Comparison of ENCODE assay signal across 8 mouse cellular contexts in genomic region chr16:21794697-21795045, GRCm38 (mm10). TPM values are rescaled to one million over a fixed set of nuclear protein-coding genes. Genes with fewer than 3 reads are reported as not detected.
DNase-seq lines count a peak whose midpoint lies in the region; ATAC-seq lines count a peak whose summit lies in the region.

No protein-coding gene starts in this region.

- peak; percentile 19; the same call in 1 of the 2 replicates for ATAC-seq in neural tube, embryonic 11.5 days (ENCODE audit: insufficient read depth, low FRiP score, low TSS enrichment)
- peak; percentile 23 for ATAC-seq in erythroblast, adult 5-6 weeks (replicated peaks; ENCODE audit: low FRiP score, poor library complexity, severe bottlenecking)
- ATAC-seq in limb, embryonic 12.5 days (ENCODE audit: insufficient number of reproducible peaks, insufficient read depth, low FRiP score, low TSS enrichment, low read depth), result no peak
- no peak for ATAC-seq in stomach, embryonic 14.5 days (ENCODE audit: insufficient number of reproducible peaks, insufficient read depth, low FRiP score, low read depth)
- ATAC-seq in CD4-positive, CD25-positive, alpha-beta regulatory T cell, adult 4 months, result no peak

- H3K9ac ChIP-seq in neural tube, embryonic 11.5 days (ENCODE audit: low read length), result peak overlapping the region; percentile 77
- H3K9ac ChIP-seq in limb, embryonic 12.5 days (replicated peaks), result peak overlapping the region; percentile 68
- H3K9ac ChIP-seq in stomach, embryonic 14.5 days (replicated peaks; ENCODE audit: low read depth, low read length), result peak overlapping the region; percentile 43

- no peak for DNase-seq in neural tube, embryonic 11.5 days (ENCODE audit: low spot score)
- DNase-seq in neural tube, embryonic 10.5 days (ENCODE audit: extremely low spot score, low spot score), result no peak
- DNase-seq in left cerebral cortex, adult 11 months (ENCODE audit: low spot score), result no peak
- no peak for DNase-seq in right cerebral cortex, postnatal 36 days (ENCODE audit: low spot score in 2 of 2)

- H3K4me2 ChIP-seq in neural tube, embryonic 11.5 days (ENCODE audit: low read depth), result peak overlapping the region; percentile 82
- H3K4me2 ChIP-seq in limb, embryonic 12.5 days, result peak overlapping the region; percentile 80
- peak overlapping the region; percentile 63 for H3K4me2 ChIP-seq in stomach, embryonic 14.5 days (replicated peaks; ENCODE audit: low read depth, low read length)

- H3K27ac ChIP-seq in neural tube, embryonic 11.5 days (ENCODE audit: low read depth, low read length), result peak overlapping the region; percentile 75; the same call in 1 of the 2 replicates
- peak overlapping the region; percentile 76 for H3K27ac ChIP-seq in limb, embryonic 12.5 days
- peak overlapping the region; percentile 75; the same call in 1 of the 2 replicates for H3K27ac ChIP-seq in stomach, embryonic 14.5 days (ENCODE audit: low read length)

- WGBS in neural tube, embryonic 11.5 days, result 2% methylated on average over 14 of the region's 14 CpGs
- 3% methylated on average over 14 of the region's 14 CpGs for WGBS in limb, embryonic 12.5 days
- whole genome bisulfite sequencing in stomach, embryonic 14.5 days, result 2% methylated on average over 14 of the region's 14 CpGs

- H3K4me3 ChIP-seq in neural tube, embryonic 11.5 days (ENCODE audit: low read depth, low read length), result peak overlapping the region; percentile 79
- H3K4me3 ChIP-seq in limb, embryonic 12.5 days (replicated peaks), result peak overlapping the region; percentile 73
- H3K4me3 ChIP-seq in stomach, embryonic 14.5 days (ENCODE audit: low read depth, low read length), result peak overlapping the region; percentile 54

- no peaks in the 10 kb centered on the region for H3K9me3 ChIP-seq in neural tube, embryonic 11.5 days (ENCODE audit: control insufficient read depth, low read length)
- no peaks in the 10 kb centered on the region for H3K9me3 ChIP-seq in limb, embryonic 12.5 days
- no peaks in the 10 kb centered on the region for H3K9me3 ChIP-seq in stomach, embryonic 14.5 days (ENCODE audit: control insufficient read depth, low read depth, low read length)

- no peaks in the 10 kb centered on the region for H3K36me3 ChIP-seq in neural tube, embryonic 11.5 days (ENCODE audit: control insufficient read depth, insufficient read depth, low read length)
- H3K36me3 ChIP-seq in limb, embryonic 12.5 days, result peaks cover 6% of the 10 kb centered on the region
- peaks cover 4% of the 10 kb centered on the region; the same call in 1 of the 2 replicates for H3K36me3 ChIP-seq in stomach, embryonic 14.5 days (ENCODE audit: control insufficient read depth, insufficient read depth, low read length)

- no peaks in the 10 kb centered on the region for H3K4me1 ChIP-seq in neural tube, embryonic 11.5 days (ENCODE audit: control insufficient read depth, insufficient read depth, low read length)
- peaks cover 5% of the 10 kb centered on the region for H3K4me1 ChIP-seq in limb, embryonic 12.5 days (replicated peaks)
- H3K4me1 ChIP-seq in stomach, embryonic 14.5 days (ENCODE audit: control insufficient read depth, insufficient read depth, low read length), result no peaks in the 10 kb centered on the region; the same call in 1 of the 2 replicates

- no peaks in the 10 kb centered on the region for H3K27me3 ChIP-seq in neural tube, embryonic 11.5 days (ENCODE audit: control insufficient read depth, insufficient read depth, low read length)
- no peaks in the 10 kb centered on the region for H3K27me3 ChIP-seq in limb, embryonic 12.5 days
- H3K27me3 ChIP-seq in stomach, embryonic 14.5 days (ENCODE audit: control insufficient read depth, insufficient read depth, low read length), result no peaks in the 10 kb centered on the region

RNA-seq across cellular contexts. Expression of gene Map3k13, which starts 0.5 kb away (rescaled TPM):
- 10.6 and 11.6 TPM in 2 replicates for polyA plus RNA-seq in neural tube, embryonic 11.5 days (2014; fragmentation: Nextera tagmentation; extraction: Ambion mirVana)
- total RNA-seq in erythroblast, adult 5-6 weeks (2015; ENCODE audit: low replicate concordance), result not detected in 2 replicates
- total RNA-seq in erythroblast, adult 5-6 weeks (2017; ENCODE audit: low replicate concordance), result 0.14 TPM in 1 of 2 replicates, not detected in the other
- 1.1 and 1.2 TPM in 2 replicates for polyA plus RNA-seq in limb, embryonic 12.5 days (2016; fragmentation: Nextera tagmentation; extraction: Ambion mirVana)
- polyA plus RNA-seq in stomach, embryonic 14.5 days (2014; fragmentation: Nextera tagmentation; extraction: Ambion mirVana), result 0.98 and 1.3 TPM in 2 replicates
- polyA plus RNA-seq in CD4-positive, CD25-positive, alpha-beta regulatory T cell, adult 4 months (2017; shearing (Covaris generic)), result under 1 TPM; 0.44 to 0.51 TPM

RNA-seq across cellular contexts. Expression of gene Ehhadh, which starts 7.1 kb away (rescaled TPM):
- polyA plus RNA-seq in neural tube, embryonic 11.5 days (2014; fragmentation: Nextera tagmentation; extraction: Ambion mirVana), result 2.2 and 2.4 TPM in 2 replicates
- 1.3 TPM in 1 of 2 replicates, not detected in the other for total RNA-seq in erythroblast, adult 5-6 weeks (2015; ENCODE audit: low replicate concordance)
- total RNA-seq in erythroblast, adult 5-6 weeks (2017; ENCODE audit: low replicate concordance), result 0.94 and 2.9 TPM in 2 replicates
- 2.4 and 2.6 TPM in 2 replicates for polyA plus RNA-seq in limb, embryonic 12.5 days (2016; fragmentation: Nextera tagmentation; extraction: Ambion mirVana)
- 2.9 and 4.0 TPM in 2 replicates for polyA plus RNA-seq in stomach, embryonic 14.5 days (2014; fragmentation: Nextera tagmentation; extraction: Ambion mirVana)
- polyA plus RNA-seq in CD4-positive, CD25-positive, alpha-beta regulatory T cell, adult 4 months (2017; shearing (Covaris generic)), result 1 to 10 TPM; 7.5 to 8.7 TPM

Comparison
In these comparisons a context has a peak if more than half of its experiments do, and no peak if none do; other contexts are left out.
1. ATAC-seq: peak in neural tube, embryonic 11.5 days (single experiment) and erythroblast, adult 5-6 weeks (single experiment); none in limb, embryonic 12.5 days (single experiment), stomach, embryonic 14.5 days (single experiment) and CD4-positive, CD25-positive, alpha-beta regulatory T cell, adult 4 months (single experiment).
2. Peak in every context shown above with its lines, with median percentiles within 50 percentile points of each other: H3K27ac ChIP-seq, H3K4me2 ChIP-seq, H3K4me3 ChIP-seq and H3K9ac ChIP-seq.